Mouse (Mus musculus) testis, adult 2 months (tissue): Measurements from ENCODE around the gene Tectb. TPM values are rescaled to one million over a fixed set of nuclear protein-coding genes. Genes with fewer than 3 reads are reported as not detected.
"Not testable (repeated sequence)": the region's sequence is repeated elsewhere in the genome, so short reads cannot be mapped to it uniquely, and the experiment has no call there.

Source experiments
- H3K27ac ChIP-seq: fragments of 200-500 bp; 2 replicates; pipeline ENCODE4 v1.5.1; 2012; ENCODE audit warnings: low read depth, low read length; ENCODE audit not compliant: control insufficient read depth, insufficient read depth
- H3K27me3 ChIP-seq: fragments of 200-500 bp; 2 replicates; pipeline ENCODE4 v1.6.1; 2012; ENCODE audit warnings: mild to moderate bottlenecking, low read length, moderate library complexity; ENCODE audit not compliant: control insufficient read depth, insufficient read depth
- H3K36me3 ChIP-seq: fragments of 200-500 bp; 2 replicates; pipeline ENCODE4 v1.6.1; 2012; ENCODE audit warnings: mild to moderate bottlenecking, low read length; ENCODE audit not compliant: control insufficient read depth, insufficient read depth
- H3K4me1 ChIP-seq: fragments of 200-500 bp; 2 replicates; pipeline ENCODE4 v1.6.1; 2012; ENCODE audit warnings: low read length; ENCODE audit not compliant: control insufficient read depth, insufficient read depth
- H3K4me3 ChIP-seq: fragments of 200-500 bp; 2 replicates; pipeline ENCODE4 v1.5.1; 2012; ENCODE audit warnings: low read depth, mild to moderate bottlenecking, low read length, moderate library complexity, mixed read lengths; ENCODE audit not compliant: control insufficient read depth
- CTCF ChIP-seq: fragments of 200-500 bp; IDR thresholded peaks from 2 replicates; pipeline ENCODE4 v1.5.1; 2012; ENCODE audit warnings: low read depth, mild to moderate bottlenecking, inconsistent platforms, low read length, moderate library complexity; ENCODE audit not compliant: control insufficient read depth, insufficient read depth, insufficient replicate concordance
- POLR2A ChIP-seq: fragments of 200-500 bp; IDR thresholded peaks from 2 replicates; pipeline ENCODE4 v1.6.1; 2012; ENCODE audit warnings: low read depth, mild to moderate bottlenecking, inconsistent platforms, low read length, moderate library complexity; ENCODE audit not compliant: control insufficient read depth
- polyA plus RNA-seq: library from polyadenylated mRNA; depleted of rRNA; stranded (reverse); fragments of >200 nt; gene quantifications from 2 replicates; pipeline ENCODE4 v1.2.3, GENCODE M21; 2012

The Tectb gene
- polyA plus RNA-seq, 1 experiment = 0.30 TPM

- TF ChIP-seq POLR2A (no peak), CTCF (no peak)
- Histone ChIP-seq H3K36me3 (no peaks in the 10 kb centered on the region), H3K27ac (no peak overlapping the region), H3K27me3 (no peaks in the 10 kb centered on the region), H3K4me3 (no peak overlapping the region), H3K4me1 (no peaks in the 10 kb centered on the region)
Measured at GRCm38 (mm10) chr19:55165954-55166353, 14.6 kb upstream of the Tectb start.

GRCm38 (mm10) chr19:55166741-55167140 is 13.8 kb upstream of the Tectb start:
- TF ChIP-seq POLR2A = no peak
- no peak for TF ChIP-seq CTCF
- Histone ChIP-seq H3K27me3 (no peaks in the 10 kb centered on the region), H3K4me1 (no peaks in the 10 kb centered on the region), H3K27ac (no peak overlapping the region), H3K36me3 (no peaks in the 10 kb centered on the region), H3K4me3 (no peak overlapping the region)

- no peaks in the 10 kb centered on the region for H3K36me3 ChIP-seq
- H3K4me1 ChIP-seq = no peaks in the 10 kb centered on the region
- H3K27me3 ChIP-seq = no peaks in the 10 kb centered on the region
- no peak overlapping the region for H3K4me3 ChIP-seq
- H3K27ac ChIP-seq = no peak overlapping the region
- TF ChIP-seq CTCF (no peak), POLR2A (no peak)
Measured at GRCm38 (mm10) chr19:55167741-55168140, 12.8 kb upstream of the Tectb start.

GRCm38 (mm10) chr19:55168360-55168759 is 12.2 kb upstream of the Tectb start:
- Histone ChIP-seq H3K27ac (no peak overlapping the region), H3K36me3 (no peaks in the 10 kb centered on the region), H3K27me3 (no peaks in the 10 kb centered on the region), H3K4me3 (no peak overlapping the region), H3K4me1 (no peaks in the 10 kb centered on the region)
- TF ChIP-seq POLR2A = no peak
- no peak for TF ChIP-seq CTCF

GRCm38 (mm10) chr19:55169236-55169729 is 11.2 kb upstream of the Tectb start:
- H3K27ac ChIP-seq, H3K36me3 ChIP-seq, H3K27me3 ChIP-seq: not testable (repeated sequence)

GRCm38 (mm10) chr19:55170399-55170798 is 10.1 kb upstream of the Tectb start:
- no peaks in the 10 kb centered on the region for H3K4me1 ChIP-seq
- no peak for TF ChIP-seq POLR2A
- TF ChIP-seq CTCF = no peak
- no peaks in the 10 kb centered on the region for H3K36me3 ChIP-seq
- no peak overlapping the region for H3K27ac ChIP-seq
- no peaks in the 10 kb centered on the region for H3K27me3 ChIP-seq
- no peak overlapping the region for H3K4me3 ChIP-seq

More at GRCm38 (mm10) chr19:55169236-55169729, 11.2 kb upstream of the Tectb start:
- not testable (repeated sequence) for H3K4me3 ChIP-seq, H3K4me1 ChIP-seq

GRCm38 (mm10) chr19:55171585-55171984 is 8.9 kb upstream of the Tectb start:
- no peak for TF ChIP-seq CTCF
- no peak for TF ChIP-seq POLR2A
- Histone ChIP-seq H3K36me3 (no peaks in the 10 kb centered on the region), H3K27ac (no peak overlapping the region), H3K4me1 (no peaks in the 10 kb centered on the region), H3K4me3 (no peak overlapping the region), H3K27me3 (no peaks in the 10 kb centered on the region)

- H3K4me1 ChIP-seq = no peaks in the 10 kb centered on the region
- H3K27me3 ChIP-seq = no peaks in the 10 kb centered on the region
- TF ChIP-seq POLR2A (no peak), CTCF (no peak)
- no peak overlapping the region for H3K27ac ChIP-seq
- H3K36me3 ChIP-seq = no peaks in the 10 kb centered on the region
- no peak overlapping the region for H3K4me3 ChIP-seq
Measured at GRCm38 (mm10) chr19:55177143-55177542, 3.4 kb upstream of the Tectb start.
